Comparison of ENCODE assay signal across 9 mouse cellular contexts in the genomic region with DNA sequence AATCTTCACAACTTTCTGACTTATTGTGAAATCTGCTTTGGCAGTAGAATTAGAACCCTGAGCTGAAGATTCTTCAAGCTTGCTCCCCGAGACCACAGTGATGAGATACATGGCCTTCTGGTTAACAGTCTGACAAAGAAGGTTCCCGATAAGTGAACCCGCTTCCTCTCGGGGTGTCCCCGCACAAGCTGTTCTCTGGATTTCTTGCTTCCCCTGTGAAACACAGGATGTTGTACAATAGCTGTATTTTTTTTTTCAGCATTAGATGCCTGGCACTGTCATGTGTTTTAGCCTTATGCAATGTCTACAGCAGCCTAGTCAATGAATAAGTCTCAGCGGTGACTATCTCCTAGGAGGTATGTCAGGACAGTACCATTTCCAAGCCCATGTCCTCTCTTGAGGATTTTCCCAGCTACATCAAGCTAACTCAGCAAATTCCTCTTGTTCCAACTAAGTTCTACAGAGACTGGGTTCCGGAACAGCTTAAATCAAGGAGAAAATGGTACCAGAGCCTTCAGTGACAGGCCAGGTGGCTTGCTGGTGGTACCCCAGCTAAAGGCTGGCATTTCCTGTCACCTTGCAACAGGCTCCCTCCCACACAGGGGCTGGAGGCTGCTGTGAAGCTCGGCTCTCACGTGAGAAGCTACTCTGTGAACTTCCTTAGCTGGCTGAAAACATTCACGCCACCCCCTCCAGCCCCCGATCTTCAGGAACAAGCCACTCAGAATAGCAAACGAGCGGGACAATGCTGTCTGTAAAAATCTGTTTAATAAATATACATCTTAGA. TPM values are rescaled to one million over a fixed set of nuclear protein-coding genes. Genes with fewer than 3 reads are reported as not detected.
DNase-seq lines count a peak whose midpoint lies in the region; ATAC-seq and TF ChIP-seq lines count a peak whose summit lies in the region.
"Had no signal": no experiment of that assay in that cellular context is flagged by ENCODE, and none has a peak within 500 bp of the region (broad histone marks: within the 10 kb centered on the region; RNA-seq: fewer than 3 reads in every experiment).

No protein-coding gene starts in this region.

- 0 out of 2 replicates have a peak overlapping the region, but pooled peaks have one; percentile 9 for H3K4me2 ChIP-seq in midbrain, postnatal 0 days (ENCODE audit: low read depth, low read length, poor library complexity, severe bottlenecking)
- no peak overlapping the region for H3K4me2 ChIP-seq in midbrain, embryonic 16.5 days (ENCODE audit: low read length)
- H3K4me2 ChIP-seq in intestine, embryonic 16.5 days (ENCODE audit: low read depth, low read length) = no peak overlapping the region

- no peak for ATAC-seq in midbrain, postnatal 0 days (ENCODE audit: low FRiP score)
- no peak for ATAC-seq in midbrain, embryonic 16.5 days
- ATAC-seq in intestine, embryonic 16.5 days = no peak

- intact Hi-C loops in gastrocnemius, adult 2 months (cut with DNase I) = no loop called here
- intact Hi-C loops in gastrocnemius, postnatal 14 days (cut with DNase I; ENCODE audit: low total_unique reads) = no loop called here

- H3K36me3 ChIP-seq in midbrain, postnatal 0 days (ENCODE audit: insufficient read depth, low read length) = peaks cover 20% of the 10 kb centered on the region
- H3K36me3 ChIP-seq in midbrain, embryonic 16.5 days (ENCODE audit: control insufficient read depth, insufficient read depth, low read length) = peaks cover 10% of the 10 kb centered on the region; the same call in 1 of the 2 replicates
- peaks cover 16% of the 10 kb centered on the region for H3K36me3 ChIP-seq in intestine, embryonic 16.5 days (ENCODE audit: control insufficient read depth, insufficient read depth, low read length)

- peak overlapping the region; percentile 100 for H3K27ac ChIP-seq in gastrocnemius, adult 2 months
- no peak overlapping the region for H3K27ac ChIP-seq in midbrain, postnatal 0 days (ENCODE audit: low read depth, low read length)
- no peak overlapping the region for H3K27ac ChIP-seq in midbrain, embryonic 16.5 days (ENCODE audit: low read length)
- no peak overlapping the region for H3K27ac ChIP-seq in intestine, embryonic 16.5 days (ENCODE audit: low read length)

- no peak overlapping the region for H3K9ac ChIP-seq in midbrain, postnatal 0 days (replicated peaks; ENCODE audit: low read length, poor library complexity, severe bottlenecking)
- H3K9ac ChIP-seq in midbrain, embryonic 16.5 days (ENCODE audit: low read depth, low read length) = no peak overlapping the region
- no peak overlapping the region for H3K9ac ChIP-seq in intestine, embryonic 16.5 days (ENCODE audit: low read depth, low read length)

- peak overlapping the region; percentile 93 for H3K4me3 ChIP-seq in gastrocnemius, adult 2 months
- H3K4me3 ChIP-seq in midbrain, postnatal 0 days (ENCODE audit: low read depth, low read length) = no peak overlapping the region
- no peak overlapping the region for H3K4me3 ChIP-seq in midbrain, embryonic 16.5 days (ENCODE audit: low read depth, low read length)
- no peak overlapping the region for H3K4me3 ChIP-seq in intestine, embryonic 16.5 days (ENCODE audit: low read length)

- no peak for TF ChIP-seq CTCF in gastrocnemius, adult 2 months (IDR thresholded peaks at IDR 0.05)
- no peak for TF ChIP-seq CTCF in midbrain, postnatal 0 days (IDR thresholded peaks at IDR 0.05)

- no peak for DNase-seq in gastrocnemius, adult 2 months
- no peak for DNase-seq in gastrocnemius, postnatal 14 days
- DNase-seq in midbrain, postnatal 0 days (ENCODE audit: low spot score) = no peak
- DNase-seq in lung, postnatal 4 days = peak; percentile 43 to 52
- DNase-seq in thymus, postnatal 36 days = peak; percentile 78 to 87
- no peak for DNase-seq in frontal cortex, adult 2 months (ENCODE audit: extremely low spot score in 1 of 2, low spot score in 1 of 2)
- DNase-seq: layer of hippocampus, adult 9-11 months had no signal

- peaks cover 4% of the 10 kb centered on the region; the same call in 1 of the 2 replicates for H3K4me1 ChIP-seq in midbrain, postnatal 0 days (ENCODE audit: insufficient read depth, low read length)
- peaks cover 17% of the 10 kb centered on the region for H3K4me1 ChIP-seq in midbrain, embryonic 16.5 days (ENCODE audit: control insufficient read depth, insufficient read depth, low read length)
- H3K4me1 ChIP-seq in intestine, embryonic 16.5 days (ENCODE audit: control insufficient read depth, insufficient read depth, low read length) = peaks cover 32% of the 10 kb centered on the region

- 84% methylated on average over 13 of the region's 13 CpGs for WGBS in midbrain, postnatal 0 days
- 87% methylated on average over 13 of the region's 13 CpGs for WGBS in midbrain, embryonic 16.5 days
- WGBS in intestine, embryonic 16.5 days = 80% methylated on average over 13 of the region's 13 CpGs

- no peaks in the 10 kb centered on the region for H3K27me3 ChIP-seq in midbrain, postnatal 0 days (ENCODE audit: insufficient read depth, low read length)
- no peaks in the 10 kb centered on the region for H3K27me3 ChIP-seq in midbrain, embryonic 16.5 days (ENCODE audit: control insufficient read depth, insufficient read depth, low read depth, low read length)
- no peaks in the 10 kb centered on the region for H3K27me3 ChIP-seq in intestine, embryonic 16.5 days (replicated peaks; ENCODE audit: control insufficient read depth, insufficient read depth, low read length)

- no peaks in the 10 kb centered on the region for H3K9me3 ChIP-seq in midbrain, postnatal 0 days (ENCODE audit: low read length)
- no peaks in the 10 kb centered on the region for H3K9me3 ChIP-seq in midbrain, embryonic 16.5 days (replicated peaks; ENCODE audit: control insufficient read depth, low read length, poor library complexity, severe bottlenecking)
- H3K9me3 ChIP-seq in intestine, embryonic 16.5 days (ENCODE audit: control insufficient read depth, low read length) = no peaks in the 10 kb centered on the region

RNA-seq across cellular contexts. Expression of gene Nfkbia, which starts 3.6 kb away (rescaled TPM):
- total RNA-seq in gastrocnemius, adult 2 months (2021) = 10 to 100 TPM; 26.3 to 66.2 TPM
- total RNA-seq in gastrocnemius, postnatal 14 days (2021) = 10 to 100 TPM; 22.8 to 38.3 TPM
- 40.8 and 51.4 TPM in 2 replicates for total RNA-seq in midbrain, postnatal 0 days (2014; rRNA removed)
- 74.6 and 77.3 TPM in 2 replicates for polyA plus RNA-seq in midbrain, postnatal 0 days (2015; fragmentation: Nextera tagmentation; extraction: Ambion mirVana)
- 55.2 and 64.3 TPM in 2 replicates for polyA plus RNA-seq in midbrain, embryonic 16.5 days (2015; fragmentation: Nextera tagmentation; extraction: Ambion mirVana)
- polyA plus RNA-seq in frontal cortex, adult 2 months (2012; rRNA removed) = 36.4 and 41.8 TPM in 2 replicates
- 75.5 and 83.8 TPM in 2 replicates for polyA plus RNA-seq in intestine, embryonic 16.5 days (2015; fragmentation: Nextera tagmentation; extraction: Ambion mirVana)

Comparison
In these comparisons a context has a peak if more than half of its experiments do, and no peak if none do; other contexts are left out.
1. DNase-seq: peak in lung, postnatal 4 days (2 of 2) and thymus, postnatal 36 days (2 of 2); none in gastrocnemius, adult 2 months (single experiment), gastrocnemius, postnatal 14 days (single experiment), midbrain, postnatal 0 days (single experiment) and frontal cortex, adult 2 months (0 of 2).